Mouse (Mus musculus) G1E-ER4 (cell line): ENCODE results near the gene Wdr91. TPM values are rescaled to one million over a fixed set of nuclear protein-coding genes. Genes with fewer than 3 reads are reported as not detected.

ENCODE experiments used
- GATA1 ChIP-seq: IDR thresholded peaks from one replicate; pipeline ENCODE4 v1.8.0; 2012; ENCODE audit warnings: low read length, inconsistent platforms
- polyA plus RNA-seq: library from polyadenylated mRNA; stranded (reverse); fragments of >175 nt; gene quantifications from 2 replicates; pipeline ENCODE4 v1.2.3, GENCODE M21; 2012

Gene Wdr91
- polyA plus RNA-seq, 1 experiment: 14.8 TPM

DNA sequence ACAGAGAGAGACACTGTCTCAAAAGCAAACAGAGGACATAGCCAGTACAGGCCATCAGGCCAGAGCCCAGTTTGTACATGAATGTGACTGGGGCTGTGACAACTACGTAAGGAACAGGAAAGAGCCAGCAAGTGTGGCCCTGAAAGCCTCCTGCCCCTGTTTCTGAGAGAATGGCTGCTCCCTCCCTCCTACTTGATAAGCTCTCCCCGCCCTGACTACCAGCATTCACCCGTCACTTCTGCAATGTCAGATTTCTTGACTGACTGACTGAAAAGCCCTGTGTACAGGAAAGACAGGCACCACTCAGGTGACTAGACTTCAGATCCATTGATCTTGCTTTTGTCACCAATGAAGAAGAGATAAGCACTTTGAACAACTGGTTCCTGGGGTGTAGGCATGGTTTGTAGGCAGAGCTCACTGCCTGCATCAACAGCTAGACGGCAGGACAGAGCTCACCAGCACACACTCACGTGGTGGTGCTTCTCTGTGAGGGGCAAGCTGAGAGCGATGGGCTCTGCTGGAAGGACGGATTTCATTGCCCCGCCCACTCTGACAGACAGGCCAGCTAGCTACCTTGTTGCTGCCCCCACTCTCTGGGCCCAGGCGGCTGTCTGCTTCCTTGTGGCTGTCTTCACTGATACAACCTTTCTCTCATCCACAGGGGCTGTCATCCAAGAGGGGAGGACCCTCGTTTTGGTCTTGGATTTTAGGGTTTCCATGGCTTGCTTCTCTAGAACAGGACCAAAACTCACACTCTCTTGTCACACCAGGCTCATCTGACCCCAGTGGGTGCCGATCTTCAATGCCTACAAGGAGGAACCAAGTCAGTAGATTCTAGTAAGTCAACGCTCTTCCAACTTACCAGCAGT lies 34.5 kb downstream of the Wdr91 start:
- no peak for TF ChIP-seq GATA1

DNA sequence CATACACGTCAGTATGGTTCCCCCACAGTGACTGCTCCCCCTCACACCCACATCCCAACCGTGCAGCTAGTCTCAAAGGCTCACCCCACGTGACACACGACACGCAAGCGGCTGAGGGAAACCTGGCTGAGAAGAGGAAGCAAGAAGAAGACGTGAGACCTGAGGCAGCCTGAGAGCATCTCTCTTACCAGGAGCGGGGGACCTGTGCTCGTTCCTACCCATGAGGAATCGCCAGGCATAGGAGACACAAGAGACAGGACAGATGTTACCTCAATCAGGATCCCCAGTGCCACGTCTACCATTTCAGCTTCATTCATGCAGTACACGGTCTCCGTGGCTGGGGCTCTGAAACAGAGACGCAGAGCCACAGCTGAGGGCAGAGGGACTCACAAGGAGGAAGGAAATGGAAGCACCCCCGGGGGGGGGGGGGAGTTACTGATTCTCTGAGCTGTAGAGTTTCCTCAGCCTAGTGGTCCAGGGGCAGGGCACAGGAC lies 35.4 kb downstream of the Wdr91 start:
- no peak for TF ChIP-seq GATA1

DNA sequence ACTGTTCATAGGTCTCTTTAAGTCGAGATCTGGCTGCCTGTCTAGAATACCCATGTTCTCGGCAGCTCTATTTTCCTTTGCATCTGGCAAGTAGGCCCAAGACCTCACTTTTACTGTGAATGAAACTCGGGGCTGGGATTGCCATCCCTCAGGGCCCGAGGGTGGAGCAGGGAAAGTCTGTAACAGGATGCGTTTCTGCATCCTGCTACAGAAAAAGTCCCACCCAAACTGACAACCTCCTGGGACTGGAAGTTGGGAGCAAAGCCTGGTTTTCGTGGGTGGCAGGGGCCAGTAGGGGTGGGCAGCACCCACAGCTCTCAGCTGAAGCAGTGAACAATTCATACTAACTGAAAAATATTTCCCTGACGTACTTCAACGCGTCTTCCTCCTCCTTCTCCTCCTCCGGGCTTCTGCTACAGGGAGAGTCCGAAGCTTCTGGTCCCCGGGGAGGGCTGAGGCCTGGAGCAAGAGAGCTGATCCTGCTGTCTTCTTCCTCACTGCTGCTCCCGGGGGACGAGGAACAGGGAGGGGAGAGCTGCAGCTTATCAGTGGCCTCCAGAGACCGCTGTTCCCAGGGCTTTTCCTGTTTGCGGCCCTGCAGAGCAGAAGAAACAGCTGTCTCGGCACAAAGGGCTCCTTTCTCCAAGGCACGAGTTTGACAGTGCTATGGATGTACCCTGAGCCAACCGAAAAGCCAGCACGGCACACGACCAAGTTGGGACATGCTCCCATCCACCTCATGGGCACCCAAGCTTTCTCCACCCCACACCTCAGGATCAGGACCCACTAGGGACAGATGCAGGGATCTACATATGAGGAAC lies 36.4 kb downstream of the Wdr91 start:
- TF ChIP-seq GATA1: no peak

DNA sequence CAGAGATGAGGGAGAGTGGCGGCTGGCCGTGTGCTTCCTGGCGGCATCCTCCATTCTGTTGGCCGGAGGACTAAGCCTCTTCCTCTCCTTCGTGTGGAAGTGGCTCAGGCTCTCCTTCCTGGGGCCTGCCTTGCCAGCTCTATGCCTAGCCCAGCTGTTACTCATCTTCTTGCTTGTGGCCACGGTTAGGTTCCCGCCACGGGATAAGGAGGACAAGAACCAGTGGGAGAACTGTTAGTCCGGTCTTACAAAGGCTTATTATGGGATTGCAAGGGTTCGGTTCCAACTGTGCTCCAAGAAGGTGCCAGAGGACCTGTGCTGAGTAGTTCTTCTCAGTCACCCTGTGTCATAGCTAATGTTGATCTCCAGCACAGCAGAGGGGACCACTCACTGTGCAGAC lies 37.8 kb downstream of the Wdr91 start:
- no peak for TF ChIP-seq GATA1

DNA sequence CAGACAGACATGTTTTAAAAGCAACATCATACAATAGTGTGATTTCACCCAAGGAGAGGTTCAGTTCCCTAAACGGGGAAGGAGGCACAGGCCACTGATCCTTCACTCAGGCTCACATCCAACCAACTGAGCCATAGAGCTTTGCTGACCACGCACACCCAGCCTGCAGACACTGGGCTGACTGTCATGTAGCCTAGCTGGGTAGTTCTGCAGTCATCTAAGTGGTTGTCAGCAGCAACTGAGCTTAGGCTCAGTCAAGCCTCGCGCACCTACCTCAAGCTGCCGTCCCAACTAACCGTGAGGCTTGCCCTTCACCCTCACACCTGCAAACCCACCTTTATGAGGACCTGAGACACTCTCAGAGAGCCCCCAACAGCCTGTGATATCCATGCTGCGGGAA lies 38.7 kb downstream of the Wdr91 start:
- no peak for TF ChIP-seq GATA1

DNA sequence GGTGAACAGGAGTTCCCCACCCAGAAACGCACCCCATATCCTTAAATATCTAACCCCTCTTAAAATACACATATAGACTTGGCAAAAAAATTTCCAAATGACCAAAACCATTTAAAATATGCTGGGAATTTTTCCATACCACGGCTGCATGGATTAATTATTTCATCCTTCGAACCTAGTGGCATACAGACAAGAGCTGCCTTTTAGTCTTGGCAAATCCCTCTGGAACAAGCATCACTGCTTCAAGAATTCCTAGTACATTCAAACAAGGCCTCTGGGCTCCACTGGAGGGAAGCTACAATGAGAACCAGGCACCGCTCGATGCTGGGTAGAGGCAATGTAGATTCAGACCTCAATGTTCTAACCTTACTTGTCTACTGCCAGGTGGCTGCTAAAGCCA lies 40.0 kb downstream of the Wdr91 start:
- no peak for TF ChIP-seq GATA1

- no peak for TF ChIP-seq GATA1
Measured at GRCm38 (mm10) chr6:34870136-34870535, 40.5 kb downstream of the Wdr91 start.

- peak; percentile 17 for TF ChIP-seq GATA1
Measured at GRCm38 (mm10) chr6:34869225-34869915, 41.3 kb downstream of the Wdr91 start.

DNA sequence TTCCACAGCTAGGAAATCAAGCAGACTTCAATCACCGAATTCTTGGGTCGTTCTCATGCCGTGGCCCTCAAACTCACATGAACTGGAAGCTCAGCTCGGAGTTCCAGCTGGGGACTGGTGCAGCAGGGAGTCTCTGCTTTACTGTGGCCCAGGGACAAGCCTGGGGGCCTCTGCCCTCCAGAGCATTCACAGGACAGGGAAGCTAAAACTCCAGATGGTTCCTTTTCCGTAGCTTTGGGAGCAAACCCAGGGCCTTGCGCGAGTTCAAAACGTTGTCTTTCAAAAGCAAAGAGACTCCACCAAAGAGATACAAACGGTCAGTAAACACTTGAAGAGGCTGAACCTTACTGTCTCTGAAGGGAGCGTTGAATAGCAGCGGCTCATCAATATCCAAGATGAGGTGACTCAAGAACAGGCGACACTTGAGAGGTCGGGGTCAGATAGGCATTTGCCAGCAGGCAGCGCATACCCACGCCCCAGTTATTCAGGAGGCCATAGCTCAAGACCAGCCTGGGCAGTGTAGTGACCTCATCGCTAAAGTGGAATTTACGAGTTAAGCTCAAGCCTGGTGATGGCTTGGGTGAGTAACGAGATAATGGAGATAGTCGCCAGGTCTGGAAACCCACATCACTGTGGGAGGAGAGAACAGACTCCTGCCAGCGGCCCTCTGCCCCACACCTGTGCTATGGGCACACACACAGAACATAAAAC lies 42.0 kb downstream of the Wdr91 start:
- TF ChIP-seq GATA1: no peak

- TF ChIP-seq GATA1: no peak
Measured at GRCm38 (mm10) chr6:34867995-34868350, 42.7 kb downstream of the Wdr91 start.

- TF ChIP-seq GATA1: no peak
Measured at GRCm38 (mm10) chr6:34867301-34867994, 43.2 kb downstream of the Wdr91 start.

GRCm38 (mm10) chr6:34866786-34867185 lies 43.9 kb downstream of the Wdr91 start:
- no peak for TF ChIP-seq GATA1

- TF ChIP-seq GATA1: no peak
Measured at GRCm38 (mm10) chr6:34865711-34866593, 44.7 kb downstream of the Wdr91 start.

GRCm38 (mm10) chr6:34865213-34865612 lies 45.5 kb downstream of the Wdr91 start:
- no peak for TF ChIP-seq GATA1
